Mouse (Mus musculus): ENCODE data around the gene Cd34. TPM values are rescaled to one million over a fixed set of nuclear protein-coding genes. Genes with fewer than 3 reads are reported as not detected.

Gene Cd34
- polyA plus RNA-seq, 1 experiment from 2014 or later: 189 TPM

DNA sequence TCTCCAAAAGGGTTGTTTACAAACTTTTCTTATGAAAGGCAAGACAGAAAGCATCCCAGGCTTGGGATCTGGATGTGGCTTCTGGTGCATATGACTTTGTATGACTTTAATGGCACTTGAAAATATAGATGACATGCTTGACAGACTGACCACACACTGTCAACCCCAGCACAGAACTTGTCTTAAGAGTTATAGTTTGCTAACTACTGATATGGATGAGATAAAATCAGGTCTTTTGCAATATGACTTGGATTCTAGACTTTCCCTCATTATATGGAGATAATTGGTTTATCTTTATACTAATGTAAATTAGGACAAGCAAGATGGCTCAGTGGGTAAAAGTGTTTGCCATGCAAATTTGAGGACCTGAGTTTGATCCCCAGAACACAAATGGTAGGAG lies 4.3 kb downstream of the Cd34 start:
- ATAC-seq: no peak
- Histone ChIP-seq H3K4me2 (replicated peaks; ENCODE audit: low read depth, low read length) (no peak overlapping the region), H3K4me1 (ENCODE audit: insufficient read depth, low read depth, low read length) (no peaks in the 10 kb centered on the region; the same call in 1 of the 2 replicates), H3K27ac (ENCODE audit: low read length) (no peak overlapping the region), H3K36me3 (ENCODE audit: insufficient read depth, low read length) (no peaks in the 10 kb centered on the region), H3K27me3 (replicated peaks; ENCODE audit: insufficient read depth, low read length) (no peaks in the 10 kb centered on the region), H3K4me3 (ENCODE audit: low read depth, low read length) (no peak overlapping the region), H3K9me3 (ENCODE audit: low read length) (no peaks in the 10 kb centered on the region), H3K9ac (replicated peaks; ENCODE audit: low read depth) (no peak overlapping the region)
- DNase-seq (ENCODE audit: low spot score): no peak
- TF ChIP-seq EP300 (IDR thresholded peaks at IDR 0.05) (no peak), CTCF (IDR thresholded peaks at IDR 0.05) (no peak)

DNA sequence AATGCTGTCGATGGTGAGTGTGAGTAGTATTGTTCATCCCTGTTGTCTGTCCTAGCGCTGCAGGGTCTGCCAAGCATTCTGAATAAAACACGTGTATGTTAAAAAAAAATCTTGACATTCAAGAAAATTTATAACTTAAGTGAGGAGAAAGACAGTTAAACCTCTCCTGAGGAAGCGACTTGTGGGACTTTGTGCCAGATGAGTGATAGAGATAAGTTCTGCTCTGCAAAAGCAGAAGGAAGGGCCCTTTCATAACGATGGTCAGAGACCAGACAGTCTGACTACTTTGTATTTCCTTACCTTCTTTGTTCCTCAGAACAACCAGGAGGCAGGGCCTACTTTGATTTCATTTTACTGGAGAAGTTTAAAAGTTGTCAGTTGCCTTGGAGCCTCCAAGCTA lies 4.9 kb downstream of the Cd34 start:
- no peaks in the 10 kb centered on the region for H3K36me3 ChIP-seq (ENCODE audit: insufficient read depth, low read length)
- H3K4me1 ChIP-seq (ENCODE audit: insufficient read depth, low read depth, low read length): no peaks in the 10 kb centered on the region; the same call in 1 of the 2 replicates
- H3K4me3 ChIP-seq (ENCODE audit: low read depth, low read length): no peak overlapping the region
- no peak overlapping the region for H3K4me2 ChIP-seq (replicated peaks; ENCODE audit: low read depth, low read length)
- 45% methylated on average over 5 of the region's 5 CpGs for WGBS
- no peak overlapping the region for H3K9ac ChIP-seq (replicated peaks; ENCODE audit: low read depth)
- no peaks in the 10 kb centered on the region for H3K9me3 ChIP-seq (ENCODE audit: low read length)
- peak overlapping the region; percentile 16; the same call in 1 of the 2 replicates for H3K27ac ChIP-seq (ENCODE audit: low read length)
- no peak for TF ChIP-seq CTCF (IDR thresholded peaks at IDR 0.05)
- ATAC-seq (no peak), DNase-seq (ENCODE audit: low spot score) (no peak)
- no peaks in the 10 kb centered on the region for H3K27me3 ChIP-seq (replicated peaks; ENCODE audit: insufficient read depth, low read length)

DNA sequence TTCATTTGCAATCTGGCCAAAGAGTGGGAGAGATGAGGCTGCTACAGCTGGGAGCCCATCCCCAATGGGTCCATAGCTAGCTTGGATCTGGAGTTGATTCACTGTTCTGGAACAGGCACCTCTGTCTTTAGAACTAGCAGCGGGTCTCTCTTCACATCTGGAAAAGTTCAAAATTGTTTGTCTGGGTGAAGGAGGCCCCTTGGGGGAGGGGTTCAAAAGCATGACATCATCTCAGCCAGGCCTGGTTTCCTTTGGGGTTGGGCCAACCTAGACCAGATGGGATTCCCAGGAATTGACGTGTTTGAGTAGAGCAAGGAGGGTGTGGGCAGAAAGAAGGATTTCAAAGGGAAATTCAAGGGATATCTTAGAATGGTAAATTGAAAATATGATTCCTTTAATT lies 6.8 kb downstream of the Cd34 start:
- Histone ChIP-seq H3K4me2 (replicated peaks; ENCODE audit: low read depth, low read length) (no peak overlapping the region), H3K36me3 (ENCODE audit: insufficient read depth, low read length) (no peaks in the 10 kb centered on the region), H3K27ac (ENCODE audit: low read length) (no peak overlapping the region), H3K9ac (replicated peaks; ENCODE audit: low read depth) (no peak overlapping the region), H3K4me3 (ENCODE audit: low read depth, low read length) (no peak overlapping the region), H3K4me1 (ENCODE audit: insufficient read depth, low read depth, low read length) (no peaks in the 10 kb centered on the region; the same call in 1 of the 2 replicates), H3K9me3 (ENCODE audit: low read length) (no peaks in the 10 kb centered on the region), H3K27me3 (replicated peaks; ENCODE audit: insufficient read depth, low read length) (no peaks in the 10 kb centered on the region)
- 35% methylated on average over 2 of the region's 2 CpGs for WGBS
- ATAC-seq (peak; percentile 43), DNase-seq (ENCODE audit: low spot score) (peak; percentile 46)
- TF ChIP-seq CTCF (IDR thresholded peaks at IDR 0.05) (no peak), EP300 (IDR thresholded peaks at IDR 0.05) (peak; percentile 46; the same call in 1 of the 2 replicates)

DNA sequence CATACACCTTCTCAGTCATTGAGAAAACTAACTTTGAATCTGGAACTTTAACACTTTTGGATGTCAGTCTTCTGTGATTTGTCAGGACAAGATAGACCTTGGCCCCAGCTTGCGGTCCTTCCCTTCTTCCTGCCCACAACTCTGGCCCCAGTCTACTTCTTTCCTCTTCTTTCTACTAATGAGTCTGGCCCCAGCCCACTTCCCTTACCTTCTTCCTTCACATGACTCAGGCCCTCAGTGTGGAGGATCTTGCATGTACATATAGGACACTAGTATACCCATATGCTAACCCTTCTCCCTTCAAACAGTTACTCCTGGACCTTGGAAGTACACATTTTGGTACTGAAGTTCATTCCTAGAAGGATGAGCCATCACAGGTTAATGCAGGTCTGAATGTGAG lies 7.8 kb downstream of the Cd34 start:
- WGBS: 64% methylated on average over 1 of the region's 1 CpGs

DNA sequence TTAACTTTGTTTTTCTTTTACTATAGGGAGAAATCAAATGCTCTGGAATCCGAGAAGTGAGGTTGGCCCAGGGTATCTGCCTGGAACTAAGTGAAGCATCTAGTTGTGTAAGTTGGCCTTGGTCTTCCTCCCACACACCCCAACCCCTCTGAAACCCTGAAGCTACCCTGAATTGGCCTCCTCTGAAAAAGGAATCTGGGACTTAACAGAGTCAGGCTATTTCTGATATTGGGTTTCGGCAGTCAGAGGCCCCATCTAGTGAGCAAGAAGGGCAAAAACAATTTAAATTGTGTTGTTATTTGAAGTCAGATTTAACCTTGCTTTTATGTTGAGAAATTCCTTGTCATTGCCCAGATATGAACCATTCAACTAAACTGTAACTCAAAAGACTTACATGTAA lies 12.3 kb downstream of the Cd34 start:
- Histone ChIP-seq H3K9ac (replicated peaks; ENCODE audit: low read depth) (no peak overlapping the region), H3K27ac (ENCODE audit: low read length) (no peak overlapping the region), H3K27me3 (replicated peaks; ENCODE audit: insufficient read depth, low read length) (no peaks in the 10 kb centered on the region), H3K4me3 (ENCODE audit: low read depth, low read length) (no peak overlapping the region), H3K36me3 (ENCODE audit: insufficient read depth, low read length) (no peaks in the 10 kb centered on the region), H3K9me3 (ENCODE audit: low read length) (no peaks in the 10 kb centered on the region), H3K4me1 (ENCODE audit: insufficient read depth, low read depth, low read length) (no peaks in the 10 kb centered on the region; the same call in 1 of the 2 replicates), H3K4me2 (replicated peaks; ENCODE audit: low read depth, low read length) (no peak overlapping the region)
- DNase-seq (ENCODE audit: low spot score) (peak; percentile 59), ATAC-seq (peak; percentile 38)
- TF ChIP-seq CTCF (IDR thresholded peaks at IDR 0.05): peak; percentile 63
- peak; percentile 43 for TF ChIP-seq EP300 (IDR thresholded peaks at IDR 0.05)
- 49% methylated on average over 2 of the region's 2 CpGs for WGBS

More for the DNA sequence above, 7.8 kb downstream of the Cd34 start:
- Histone ChIP-seq H3K27me3 (replicated peaks; ENCODE audit: insufficient read depth, low read length) (no peaks in the 10 kb centered on the region), H3K4me3 (ENCODE audit: low read depth, low read length) (no peak overlapping the region), H3K4me2 (replicated peaks; ENCODE audit: low read depth, low read length) (no peak overlapping the region), H3K4me1 (ENCODE audit: insufficient read depth, low read depth, low read length) (no peaks in the 10 kb centered on the region; the same call in 1 of the 2 replicates), H3K27ac (ENCODE audit: low read length) (no peak overlapping the region), H3K9me3 (ENCODE audit: low read length) (no peaks in the 10 kb centered on the region), H3K9ac (replicated peaks; ENCODE audit: low read depth) (no peak overlapping the region), H3K36me3 (ENCODE audit: insufficient read depth, low read length) (no peaks in the 10 kb centered on the region)
- TF ChIP-seq EP300 (IDR thresholded peaks at IDR 0.05): no peak
- no peak for TF ChIP-seq CTCF (IDR thresholded peaks at IDR 0.05)
- no peak for DNase-seq (ENCODE audit: low spot score)
- no peak for ATAC-seq

- Histone ChIP-seq H3K36me3 (ENCODE audit: insufficient read depth, low read length) (no peaks in the 10 kb centered on the region), H3K27ac (ENCODE audit: low read length) (no peak overlapping the region), H3K27me3 (replicated peaks; ENCODE audit: insufficient read depth, low read length) (no peaks in the 10 kb centered on the region), H3K4me1 (ENCODE audit: insufficient read depth, low read depth, low read length) (no peaks in the 10 kb centered on the region), H3K4me3 (ENCODE audit: low read depth, low read length) (no peak overlapping the region), H3K4me2 (replicated peaks; ENCODE audit: low read depth, low read length) (no peak overlapping the region), H3K9me3 (ENCODE audit: low read length) (no peaks in the 10 kb centered on the region), H3K9ac (replicated peaks; ENCODE audit: low read depth) (no peak overlapping the region)
- ATAC-seq: no peak
- 86% methylated on average over 1 of the region's 1 CpGs for WGBS
- TF ChIP-seq EP300 (IDR thresholded peaks at IDR 0.05) (no peak), CTCF (IDR thresholded peaks at IDR 0.05) (peak; percentile 56)
- no peak for DNase-seq (ENCODE audit: low spot score)
Observed at GRCm38 (mm10) chr1:194952891-194953290, 14.3 kb downstream of the Cd34 start.

DNA sequence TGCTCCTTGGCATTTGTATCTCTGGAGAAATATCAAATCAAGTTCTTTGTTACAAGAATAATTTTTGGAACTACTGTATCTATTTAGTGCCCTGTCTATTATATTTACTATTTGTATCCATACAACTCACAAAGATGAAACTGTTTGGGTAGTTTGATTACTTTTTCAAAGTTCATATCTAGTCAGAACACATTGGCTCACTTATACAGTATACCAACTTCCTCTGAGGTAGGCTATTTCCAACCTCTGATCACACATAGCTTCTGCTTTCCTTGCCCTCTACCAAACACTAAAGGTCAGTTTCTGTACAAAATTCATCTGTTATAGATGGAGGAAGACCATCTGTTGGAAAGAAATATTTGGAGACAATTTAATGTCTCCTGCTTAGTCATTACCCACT lies 16.1 kb downstream of the Cd34 start:
- no peaks in the 10 kb centered on the region for H3K27me3 ChIP-seq (replicated peaks; ENCODE audit: insufficient read depth, low read length)
- no peak overlapping the region for H3K4me3 ChIP-seq (ENCODE audit: low read depth, low read length)
- H3K36me3 ChIP-seq (ENCODE audit: insufficient read depth, low read length): no peaks in the 10 kb centered on the region
- TF ChIP-seq EP300 (IDR thresholded peaks at IDR 0.05) (no peak), CTCF (IDR thresholded peaks at IDR 0.05) (no peak)
- ATAC-seq: no peak
- DNase-seq (ENCODE audit: low spot score): no peak
- no peak overlapping the region for H3K27ac ChIP-seq (ENCODE audit: low read length)
- no peak overlapping the region for H3K9ac ChIP-seq (replicated peaks; ENCODE audit: low read depth)
- no peaks in the 10 kb centered on the region for H3K4me1 ChIP-seq (ENCODE audit: insufficient read depth, low read depth, low read length)
- no peak overlapping the region for H3K4me2 ChIP-seq (replicated peaks; ENCODE audit: low read depth, low read length)
- no peaks in the 10 kb centered on the region for H3K9me3 ChIP-seq (ENCODE audit: low read length)
